Mouse (Mus musculus) embryo, embryonic 9.5 days (tissue): ENCODE measurements around the gene Kncn.

Source experiments
- DNase-seq: peaks from one replicate; pipeline ENCODE4 v3.0.0-alpha.2; 2017; ENCODE audit errors: extremely low spot score

The Kncn gene

GRCm38 (mm10) chr4:115884022-115884421, at the start of gene Kncn:
Gene Kncn, plus strand, starts transcription at chr4:115884400.
- no peak for DNase-seq

GRCm38 (mm10) chr4:115835576-115835975, 48.6 kb upstream of the Kncn start:
- no peak for DNase-seq

- DNase-seq = no peak
These were observed 46.0 kb upstream of the Kncn start for GRCm38 (mm10) chr4:115838196-115838595.

- peak; percentile 93 for DNase-seq
These were observed 45.2 kb upstream of the Kncn start, which contains the start of gene Mknk1 for GRCm38 (mm10) chr4:115838696-115839641. Gene Mknk1, plus strand, starts transcription at chr4:115839198.

- DNase-seq = no peak
These were observed 44.2 kb upstream of the Kncn start for GRCm38 (mm10) chr4:115839956-115840355.

- no peak for DNase-seq
These were observed 43.4 kb upstream of the Kncn start for GRCm38 (mm10) chr4:115840842-115841241.

GRCm38 (mm10) chr4:115846656-115847055, 37.5 kb upstream of the Kncn start:
- DNase-seq = no peak

- no peak for DNase-seq
These were observed 36.8 kb upstream of the Kncn start for GRCm38 (mm10) chr4:115847377-115847776.

- DNase-seq = no peak
These were observed 36.1 kb upstream of the Kncn start for GRCm38 (mm10) chr4:115848083-115848482.

GRCm38 (mm10) chr4:115848990-115849677, 35.1 kb upstream of the Kncn start:
- DNase-seq = no peak

- no peak for DNase-seq
These were observed 34.1 kb upstream of the Kncn start for GRCm38 (mm10) chr4:115850111-115850510.

GRCm38 (mm10) chr4:115850631-115851030, 33.6 kb upstream of the Kncn start:
- DNase-seq = no peak

GRCm38 (mm10) chr4:115851569-115851968, 32.6 kb upstream of the Kncn start:
- no peak for DNase-seq

- DNase-seq = no peak
These were observed 29.1 kb upstream of the Kncn start for GRCm38 (mm10) chr4:115855100-115855499.

- DNase-seq = no peak
These were observed 28.6 kb upstream of the Kncn start for GRCm38 (mm10) chr4:115855609-115856008.

- no peak for DNase-seq
These were observed 27.9 kb upstream of the Kncn start for GRCm38 (mm10) chr4:115856282-115856681.

- no peak for DNase-seq
These were observed 26.8 kb upstream of the Kncn start for GRCm38 (mm10) chr4:115857293-115857883.

- no peak for DNase-seq
These were observed 20.8 kb upstream of the Kncn start for GRCm38 (mm10) chr4:115863352-115863751.

- no peak for DNase-seq
These were observed 20.3 kb upstream of the Kncn start for GRCm38 (mm10) chr4:115863880-115864279.

- no peak for DNase-seq
These were observed 14.5 kb upstream of the Kncn start for GRCm38 (mm10) chr4:115869512-115870210.

GRCm38 (mm10) chr4:115873231-115873630, 11.0 kb upstream of the Kncn start:
- no peak for DNase-seq

- DNase-seq = peak; percentile 78
These were observed 6.0 kb upstream of the Kncn start for GRCm38 (mm10) chr4:115878216-115878678.
